Mouse (Mus musculus) intestine, embryonic 16.5 days (tissue): Measurements from ENCODE around the gene Sall4. TPM values are rescaled to one million over a fixed set of nuclear protein-coding genes. Genes with fewer than 3 reads are reported as not detected.

Experiments used
- ATAC-seq: fragments of 200-750 bp; cut with Nextera tagmentation; 2 replicates; pipeline ENCODE4 v1.8.0; 2017; ENCODE audit warnings: moderate TSS enrichment, moderate library complexity
- H3K27ac ChIP-seq: fragments of 300-500 bp; sonication (generic); 2 replicates; pipeline ENCODE4 v1.5.1; 2014; ENCODE audit warnings: mild to moderate bottlenecking, low read length
- H3K27me3 ChIP-seq: fragments of 300-500 bp; sonication (generic); replicated peaks from 2 replicates; pipeline ENCODE4 v1.6.1; 2014; ENCODE audit warnings: low read length, control low read depth, mixed read lengths; ENCODE audit not compliant: control insufficient read depth, insufficient read depth
- H3K36me3 ChIP-seq: fragments of 300-500 bp; sonication (generic); 2 replicates; pipeline ENCODE4 v1.6.1; 2014; ENCODE audit warnings: low read length, control low read depth; ENCODE audit not compliant: control insufficient read depth, insufficient read depth
- H3K4me1 ChIP-seq: fragments of 300-500 bp; sonication (generic); 2 replicates; pipeline ENCODE4 v1.6.1; 2014; ENCODE audit warnings: low read length, control low read depth, mixed read lengths; ENCODE audit not compliant: control insufficient read depth, insufficient read depth
- H3K4me2 ChIP-seq: fragments of 300-500 bp; sonication (generic); 2 replicates; pipeline ENCODE4 v1.6.1; 2014; ENCODE audit warnings: low read depth, low read length, control low read depth
- H3K4me3 ChIP-seq: fragments of 300-500 bp; sonication (generic); 2 replicates; pipeline ENCODE4 v1.5.1; 2014; ENCODE audit warnings: mild to moderate bottlenecking, low read length
- H3K9ac ChIP-seq: fragments of 300-500 bp; sonication (generic); 2 replicates; pipeline ENCODE4 v1.6.1; 2014; ENCODE audit warnings: low read depth, low read length
- H3K9me3 ChIP-seq: fragments of 300-500 bp; sonication (generic); 2 replicates; pipeline ENCODE4 v1.6.1; 2016; ENCODE audit warnings: low read length, control low read depth; ENCODE audit not compliant: control insufficient read depth
- WGBS: fragments of 180-500 bp; shearing (Covaris S2); extraction: QIAGEN DNeasy Blood & Tissue Kit; methylation state at CpG from one replicate; pipeline ENCODE4 v1.1.7; 2014; 5-methylcytosine and 5-hydroxymethylcytosine counted together
- polyA plus RNA-seq: library from polyadenylated mRNA; unstranded; fragments of >200 nt; fragmentation: Nextera tagmentation; extraction: Ambion mirVana; gene quantifications from 2 replicates; pipeline ENCODE4 v1.2.1, GENCODE M21; 2015

Gene Sall4
- polyA plus RNA-seq, 1 experiment from 2014 or later = 0.91 TPM

DNA sequence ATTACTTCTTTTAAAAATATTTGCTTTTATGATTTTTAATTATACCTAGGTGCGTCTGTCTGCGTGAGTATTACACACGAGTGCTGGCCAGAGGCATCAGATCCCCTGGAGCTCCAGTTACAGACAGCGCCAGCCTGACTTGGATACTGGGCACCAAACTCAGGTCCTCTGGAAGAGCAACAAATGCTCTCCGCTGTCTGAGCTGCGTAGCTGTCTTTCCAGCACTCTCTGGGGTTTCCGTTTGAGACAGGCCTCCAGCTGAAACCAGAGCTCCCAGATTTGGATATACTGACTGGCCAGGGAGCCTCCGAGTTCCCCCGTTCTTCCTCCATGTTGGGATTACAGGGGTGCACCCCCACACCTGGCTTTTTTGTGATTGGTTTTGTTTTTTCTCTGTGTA, 12.9 kb upstream of the Sall4 start:
- H3K4me2 ChIP-seq = no peak overlapping the region
- 44% methylated on average over 9 of the region's 9 CpGs for WGBS
- no peak overlapping the region for H3K4me3 ChIP-seq
- no peak for ATAC-seq
- no peaks in the 10 kb centered on the region for H3K36me3 ChIP-seq
- H3K27ac ChIP-seq = no peak overlapping the region
- H3K9ac ChIP-seq = no peak overlapping the region
- H3K27me3 ChIP-seq = no peaks in the 10 kb centered on the region
- H3K4me1 ChIP-seq = no peaks in the 10 kb centered on the region
- H3K9me3 ChIP-seq = no peaks in the 10 kb centered on the region

GRCm38 (mm10) chr2:168780024-168780423, 12.3 kb upstream of the Sall4 start:
- H3K27ac ChIP-seq = no peak overlapping the region
- no peak overlapping the region for H3K9ac ChIP-seq
- no peak overlapping the region for H3K4me2 ChIP-seq
- 20% methylated on average over 9 of the region's 9 CpGs for WGBS
- H3K36me3 ChIP-seq = no peaks in the 10 kb centered on the region
- H3K27me3 ChIP-seq = no peaks in the 10 kb centered on the region
- H3K9me3 ChIP-seq = no peaks in the 10 kb centered on the region
- no peaks in the 10 kb centered on the region for H3K4me1 ChIP-seq
- ATAC-seq = no peak
- no peak overlapping the region for H3K4me3 ChIP-seq

DNA sequence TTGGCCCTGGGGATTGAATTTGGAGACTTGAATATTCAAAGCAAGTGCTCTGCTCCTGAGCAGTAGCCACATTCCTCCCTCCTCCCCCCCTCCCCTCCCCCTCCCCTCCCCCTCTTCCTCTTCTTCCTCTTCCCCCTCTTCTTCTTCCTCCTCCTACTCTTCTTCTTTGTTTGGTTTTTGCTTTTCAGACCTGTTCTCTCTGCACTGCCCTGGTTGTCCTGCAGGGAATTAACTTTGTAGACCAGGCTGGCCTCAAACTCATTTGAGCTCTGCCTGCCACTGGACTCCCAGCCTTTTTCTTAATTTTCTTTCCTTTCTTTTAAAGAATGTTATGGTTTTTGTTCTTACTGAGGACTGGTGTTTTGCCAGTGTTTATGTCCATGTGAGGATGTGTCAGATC, 9.7 kb upstream of the Sall4 start:
- H3K36me3 ChIP-seq = no peaks in the 10 kb centered on the region
- H3K4me2 ChIP-seq = no peak overlapping the region
- no peak overlapping the region for H3K9ac ChIP-seq
- no peak for ATAC-seq
- H3K27ac ChIP-seq = no peak overlapping the region
- no peaks in the 10 kb centered on the region for H3K4me1 ChIP-seq
- H3K27me3 ChIP-seq = no peaks in the 10 kb centered on the region
- H3K9me3 ChIP-seq = no peaks in the 10 kb centered on the region
- no peak overlapping the region for H3K4me3 ChIP-seq

DNA sequence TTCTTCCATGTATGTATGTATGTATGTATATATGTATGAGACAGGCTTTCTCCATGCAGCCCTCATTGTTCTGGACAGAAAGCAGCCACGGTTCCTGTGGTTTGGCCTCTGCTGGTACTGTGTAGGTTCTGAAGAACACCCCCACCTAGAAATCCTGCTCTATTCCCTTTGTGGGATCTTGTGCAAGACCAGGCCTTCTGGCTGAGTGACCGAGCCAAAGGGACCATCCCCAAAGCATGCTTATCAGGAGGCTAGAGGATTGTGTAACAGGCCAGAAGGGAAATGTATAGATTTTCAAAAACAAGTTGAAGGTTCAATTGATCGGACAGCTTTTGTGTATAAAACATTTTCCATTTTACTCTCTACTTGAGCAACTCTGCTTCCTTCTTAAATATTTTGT, 8.5 kb upstream of the Sall4 start:
- Histone ChIP-seq H3K27ac (no peak overlapping the region), H3K27me3 (no peaks in the 10 kb centered on the region), H3K4me3 (no peak overlapping the region), H3K9me3 (no peaks in the 10 kb centered on the region), H3K4me1 (no peaks in the 10 kb centered on the region), H3K4me2 (no peak overlapping the region), H3K9ac (no peak overlapping the region), H3K36me3 (no peaks in the 10 kb centered on the region)
- WGBS = 74% methylated on average over 3 of the region's 3 CpGs
- no peak for ATAC-seq

DNA sequence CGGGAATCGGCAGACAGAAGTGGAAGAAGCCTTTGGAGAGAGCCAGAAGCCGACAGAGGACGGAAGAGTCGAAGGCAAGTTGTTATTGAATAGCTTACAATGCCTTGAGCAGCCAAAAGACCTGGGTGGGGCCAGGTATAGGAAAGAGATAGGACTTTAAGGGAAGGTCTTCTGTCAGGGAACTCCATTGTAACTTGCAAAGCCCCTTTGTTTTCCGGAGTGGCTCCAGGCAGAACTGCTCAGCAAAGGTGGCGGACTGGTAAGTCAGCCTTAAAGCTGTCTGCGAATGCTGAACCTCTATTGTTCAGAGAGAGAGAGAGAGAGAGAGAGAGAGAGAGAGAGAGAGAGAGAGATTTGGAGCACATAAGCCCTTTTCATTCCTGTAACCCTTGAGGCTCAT, 1.5 kb upstream of the Sall4 start:
- peaks cover 18% of the 10 kb centered on the region for H3K27me3 ChIP-seq

DNA sequence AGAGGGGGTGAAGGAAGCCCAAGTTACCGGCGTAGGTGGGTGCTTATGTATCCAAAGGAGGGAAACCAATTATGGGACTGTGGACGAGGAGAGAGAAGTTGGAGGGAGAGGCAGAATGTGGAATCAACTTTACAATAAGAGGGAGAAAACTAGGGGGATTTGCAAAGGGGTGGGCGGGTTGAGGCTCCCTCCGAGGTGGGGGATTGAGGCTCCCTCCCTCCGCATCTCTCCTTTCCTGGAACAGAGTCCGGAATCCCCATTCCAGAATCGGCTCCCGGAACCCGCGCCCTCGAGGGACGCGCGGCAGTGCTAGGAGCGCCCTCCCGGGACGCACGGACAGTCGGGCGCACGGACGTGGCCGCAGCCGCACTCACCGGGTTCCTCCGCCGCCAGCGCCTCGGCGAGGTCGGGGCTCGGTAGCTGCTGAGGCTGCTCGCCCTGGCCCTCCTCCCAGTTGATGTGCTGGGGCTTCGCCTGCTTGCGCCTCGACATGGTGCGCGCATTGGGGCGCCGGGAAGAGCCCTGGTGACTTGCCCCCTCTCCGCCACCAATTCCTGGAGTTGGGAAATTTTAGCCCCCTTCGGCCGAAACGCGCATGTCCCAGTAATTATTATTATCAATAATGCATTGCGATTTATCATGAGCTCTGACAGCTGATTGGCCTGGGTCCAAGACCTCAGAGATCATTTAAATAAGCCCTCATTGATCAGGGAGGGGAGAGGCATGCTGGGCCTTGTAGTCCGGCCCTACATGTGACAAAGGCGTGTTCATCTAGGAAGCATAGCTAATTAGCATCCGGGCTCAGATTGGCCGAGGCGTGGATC, 993 bp downstream of the Sall4 start:
- Histone ChIP-seq H3K27ac (peak overlapping the region; percentile 29; the same call in 1 of the 2 replicates), H3K36me3 (no peaks in the 10 kb centered on the region), H3K4me3 (peak overlapping the region; percentile 62), H3K4me1 (peaks cover 20% of the 10 kb centered on the region), H3K9ac (peak overlapping the region; percentile 70), H3K4me2 (peak overlapping the region; percentile 98), H3K9me3 (no peaks in the 10 kb centered on the region), H3K27me3 (peaks cover 27% of the 10 kb centered on the region)
- ATAC-seq = peak; percentile 80
- under 1% methylated on average over 51 of the region's 52 CpGs for WGBS

More for the DNA sequence above, 1.5 kb upstream of the Sall4 start:
- peaks cover 16% of the 10 kb centered on the region for H3K4me1 ChIP-seq
- no peaks in the 10 kb centered on the region for H3K9me3 ChIP-seq
- WGBS = 65% methylated on average over 8 of the region's 8 CpGs
- no peak overlapping the region for H3K4me3 ChIP-seq
- no peak overlapping the region for H3K27ac ChIP-seq
- ATAC-seq = no peak
- no peaks in the 10 kb centered on the region for H3K36me3 ChIP-seq
- no peak overlapping the region for H3K9ac ChIP-seq
- no peak overlapping the region for H3K4me2 ChIP-seq

DNA sequence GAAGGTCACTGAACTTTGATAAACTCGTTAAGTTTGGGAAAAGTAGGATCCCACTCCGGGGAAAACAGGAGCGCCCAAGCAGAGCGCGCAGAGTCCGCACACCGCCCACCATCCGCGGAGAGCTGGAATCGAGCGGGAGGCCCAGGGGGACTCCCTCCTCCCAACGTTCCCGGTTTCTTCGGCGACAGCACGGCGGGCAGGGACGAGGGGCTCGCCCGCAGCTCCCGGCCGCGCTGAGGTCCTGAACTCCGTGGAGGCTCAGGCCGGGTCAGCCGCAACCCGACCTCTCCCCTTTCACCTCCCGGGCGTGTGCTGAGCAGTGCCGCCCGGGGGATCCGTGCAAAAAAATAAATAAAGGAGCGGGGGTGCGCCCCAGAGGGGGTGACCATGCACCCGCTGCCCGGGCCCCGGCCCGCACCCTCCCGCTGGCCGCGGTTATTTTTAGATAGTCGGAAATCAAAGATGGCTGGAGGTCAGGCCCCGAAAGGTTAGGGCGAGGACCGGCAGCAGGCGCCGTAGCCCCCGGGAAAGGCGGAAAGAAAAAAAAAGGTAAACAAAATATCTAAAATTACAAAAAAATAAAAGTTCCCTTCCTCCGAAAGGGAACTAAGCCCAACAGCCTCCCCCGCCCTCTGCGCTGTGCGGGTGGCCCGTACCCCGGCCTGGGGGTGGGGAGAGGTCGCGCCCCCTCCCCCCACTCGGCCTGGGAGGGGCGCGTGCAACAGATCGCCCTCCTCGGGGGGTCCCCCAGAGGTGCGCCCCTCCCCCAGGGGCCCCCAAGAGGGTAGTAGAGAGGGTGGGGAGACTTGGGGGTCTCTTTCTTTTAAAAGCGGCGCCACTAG, 1.8 kb downstream of the Sall4 start:
- Histone ChIP-seq H3K4me3 (peak overlapping the region; percentile 62), H3K27ac (peak overlapping the region; percentile 25; the same call in 1 of the 2 replicates), H3K9ac (peak overlapping the region; percentile 70), H3K36me3 (no peaks in the 10 kb centered on the region), H3K27me3 (peaks cover 27% of the 10 kb centered on the region), H3K9me3 (no peaks in the 10 kb centered on the region), H3K4me1 (peaks cover 20% of the 10 kb centered on the region), H3K4me2 (peak overlapping the region; percentile 98)
- WGBS = under 1% methylated on average over 65 of the region's 65 CpGs
- ATAC-seq = peak; percentile 36; the same call in 1 of the 2 replicates

DNA sequence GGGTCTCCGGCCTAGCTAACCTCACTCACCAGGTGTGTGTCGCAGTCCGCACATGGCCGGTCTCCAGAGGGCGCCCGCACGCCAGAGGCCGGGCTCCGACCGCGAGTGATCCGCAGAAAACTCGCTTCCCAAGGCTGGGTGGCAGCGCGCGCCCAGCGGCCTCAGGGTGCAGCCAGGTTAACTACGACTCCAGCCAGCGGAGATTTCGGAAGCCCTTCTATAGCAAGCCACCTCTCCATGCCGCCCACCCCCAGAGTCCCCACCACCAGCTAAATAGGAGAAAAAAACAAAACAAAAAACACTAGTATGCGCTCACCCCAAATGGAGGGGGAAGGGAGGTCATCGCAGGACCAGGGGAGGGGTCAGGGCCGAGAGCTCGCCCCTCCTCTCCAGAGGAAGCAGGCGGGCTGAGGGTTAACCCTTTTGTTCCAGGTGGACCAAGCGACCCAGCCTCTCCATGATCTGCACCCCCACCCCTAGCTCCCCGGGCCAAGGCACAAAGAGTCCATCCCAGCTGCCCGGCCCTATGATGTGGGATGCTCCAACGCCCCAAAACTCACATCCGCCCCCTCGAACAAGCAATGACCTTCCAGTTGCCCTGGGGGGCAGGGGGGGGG, 2.6 kb downstream of the Sall4 start:
- 2% methylated on average over 32 of the region's 32 CpGs for WGBS
- Histone ChIP-seq H3K27ac (no peak overlapping the region; the same call in 1 of the 2 replicates), H3K9me3 (no peaks in the 10 kb centered on the region), H3K27me3 (peaks cover 27% of the 10 kb centered on the region), H3K4me3 (peak overlapping the region; percentile 62), H3K4me1 (peaks cover 20% of the 10 kb centered on the region), H3K4me2 (peak overlapping the region; percentile 98), H3K36me3 (no peaks in the 10 kb centered on the region), H3K9ac (peak overlapping the region; percentile 70)
- peak; percentile 53 for ATAC-seq

DNA sequence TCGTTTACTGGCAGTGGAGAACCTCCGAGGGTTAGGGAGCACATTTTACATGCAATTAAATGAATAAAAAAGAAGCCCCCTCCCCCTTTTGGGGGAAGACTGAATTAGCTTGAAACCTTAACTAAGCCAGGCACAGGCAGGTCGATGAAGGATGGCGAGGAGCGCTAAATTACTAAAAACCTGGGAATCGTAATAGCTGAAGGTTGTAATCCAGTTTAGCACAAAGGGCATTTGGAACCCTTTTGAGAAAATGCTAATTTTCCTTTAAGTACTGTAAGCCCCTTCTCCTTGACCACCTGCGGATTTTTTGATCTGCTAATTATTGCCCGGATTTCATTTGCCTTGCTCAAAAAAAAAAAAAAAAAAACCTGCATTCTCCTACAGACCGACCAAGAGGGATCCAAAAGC, 3.3 kb downstream of the Sall4 start:
- Histone ChIP-seq H3K4me3 (no peak overlapping the region), H3K4me1 (peaks cover 20% of the 10 kb centered on the region), H3K27ac (no peak overlapping the region), H3K9me3 (no peaks in the 10 kb centered on the region), H3K36me3 (no peaks in the 10 kb centered on the region), H3K9ac (no peak overlapping the region), H3K4me2 (no peak overlapping the region), H3K27me3 (peaks cover 27% of the 10 kb centered on the region)
- 41% methylated on average over 9 of the region's 9 CpGs for WGBS
- ATAC-seq = no peak
